Mouse (Mus musculus): Measurements from ENCODE around the gene Rab3gap2.

Rab3gap2 gene

DNA sequence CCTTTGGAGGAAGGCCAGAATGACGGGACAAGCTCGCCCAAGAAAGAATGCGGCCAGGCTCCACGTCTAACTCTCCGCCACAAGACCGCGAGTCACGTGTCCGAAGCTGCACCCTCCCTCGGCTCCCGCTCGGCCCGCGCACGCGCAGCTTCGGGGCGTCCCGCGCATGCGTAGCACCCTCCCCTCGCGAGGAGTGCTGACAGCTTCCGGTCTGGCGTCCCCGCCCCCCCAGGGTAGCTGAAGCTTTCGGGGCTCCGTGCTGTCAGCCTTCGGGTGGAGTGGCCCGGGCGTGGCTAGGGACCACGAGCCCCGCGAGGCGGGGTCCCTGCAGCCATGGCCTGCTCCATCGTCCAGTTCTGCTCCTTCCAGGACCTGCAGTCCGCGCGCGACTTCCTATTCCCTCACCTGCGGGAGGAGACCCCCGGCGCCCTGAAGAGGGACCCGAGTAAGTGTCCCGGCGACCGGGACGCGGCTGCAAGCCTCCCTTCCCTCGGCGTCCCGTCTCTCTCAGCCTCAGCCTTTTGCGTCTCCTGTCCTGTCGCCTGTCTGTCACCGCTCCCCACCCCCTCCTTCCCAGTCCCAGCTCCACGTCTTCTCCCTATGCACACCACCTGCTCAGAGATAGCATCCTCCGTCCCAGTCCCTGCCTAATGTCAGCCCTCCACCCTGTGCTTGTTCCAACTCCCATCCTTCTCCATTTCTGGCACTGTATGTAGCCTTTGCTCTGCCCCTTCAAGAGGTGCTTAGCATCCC is at the start of gene Rab3gap2:
Gene Rab3gap2, plus strand, starts transcription at position 209 of the 753 bp plus-strand sequence.
- DNase-seq (ENCODE audit: low read depth, low spot score), result peak; percentile 92

GRCm38 (mm10) chr1:185173641-185174040 is 30.3 kb upstream of the Rab3gap2 start:
- no peak for DNase-seq (ENCODE audit: low read depth, low spot score)

GRCm38 (mm10) chr1:185177860-185178259 is 26.1 kb upstream of the Rab3gap2 start:
- no peak for DNase-seq (ENCODE audit: low read depth, low spot score)

- DNase-seq (ENCODE audit: low read depth, low spot score), result no peak
Observed at GRCm38 (mm10) chr1:185183591-185184330, 20.2 kb upstream of the Rab3gap2 start.

- DNase-seq (ENCODE audit: low read depth, low spot score), result no peak
Observed at GRCm38 (mm10) chr1:185185556-185185955, 18.4 kb upstream of the Rab3gap2 start.

- no peak for DNase-seq (ENCODE audit: low read depth, low spot score)
Observed at GRCm38 (mm10) chr1:185187135-185187785, 16.7 kb upstream of the Rab3gap2 start.

GRCm38 (mm10) chr1:185189901-185190300 is 14.0 kb upstream of the Rab3gap2 start:
- no peak for DNase-seq (ENCODE audit: low read depth, low spot score)

- no peak for DNase-seq (ENCODE audit: low read depth, low spot score)
Observed at GRCm38 (mm10) chr1:185192087-185192486, 11.8 kb upstream of the Rab3gap2 start.

- DNase-seq (ENCODE audit: low read depth, low spot score), result peak; percentile 32
Observed at GRCm38 (mm10) chr1:185193509-185193908, 10.4 kb upstream of the Rab3gap2 start.

- DNase-seq (ENCODE audit: low read depth, low spot score), result no peak
Observed at GRCm38 (mm10) chr1:185196323-185196722, 7.6 kb upstream of the Rab3gap2 start.

DNA sequence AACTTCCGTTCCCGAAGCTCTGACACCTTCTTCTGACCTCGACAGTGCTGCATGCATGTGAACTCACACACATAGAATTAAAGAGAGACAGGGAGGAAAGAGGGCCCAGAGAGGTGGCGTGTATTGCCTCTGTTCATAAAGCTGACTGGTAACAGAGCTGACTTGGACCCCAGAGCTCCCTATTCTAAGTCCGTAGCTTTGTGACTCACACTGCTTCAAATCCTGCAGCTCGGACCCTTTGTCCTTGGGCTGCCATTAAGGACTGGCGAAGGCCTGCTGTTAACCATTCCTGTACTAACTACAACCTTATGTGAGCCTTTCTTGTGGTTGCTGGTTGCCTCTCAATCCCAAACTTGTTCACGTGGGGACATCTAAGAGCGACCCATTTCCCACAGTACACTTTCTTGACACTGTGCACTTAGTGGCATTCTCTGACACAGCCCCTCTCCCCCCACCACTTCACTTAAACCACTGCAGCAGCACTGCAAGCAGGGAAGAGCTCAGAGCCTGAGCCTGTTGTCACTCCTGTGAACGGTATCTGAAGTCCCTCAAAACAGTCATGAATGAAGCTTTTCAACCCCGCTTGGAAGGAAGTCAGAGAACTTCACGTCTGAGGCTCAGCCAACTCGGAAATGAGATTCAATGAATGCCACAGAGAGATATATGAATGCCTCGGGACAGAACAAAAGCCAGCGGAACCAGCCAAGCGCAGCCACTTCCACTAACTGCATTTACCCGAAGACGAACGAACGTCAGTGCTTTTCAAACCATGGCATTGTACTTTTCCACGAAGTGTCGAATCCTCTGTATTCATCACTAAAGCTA is 3.1 kb upstream of the Rab3gap2 start:
- no peak for DNase-seq (ENCODE audit: low read depth, low spot score)

DNA sequence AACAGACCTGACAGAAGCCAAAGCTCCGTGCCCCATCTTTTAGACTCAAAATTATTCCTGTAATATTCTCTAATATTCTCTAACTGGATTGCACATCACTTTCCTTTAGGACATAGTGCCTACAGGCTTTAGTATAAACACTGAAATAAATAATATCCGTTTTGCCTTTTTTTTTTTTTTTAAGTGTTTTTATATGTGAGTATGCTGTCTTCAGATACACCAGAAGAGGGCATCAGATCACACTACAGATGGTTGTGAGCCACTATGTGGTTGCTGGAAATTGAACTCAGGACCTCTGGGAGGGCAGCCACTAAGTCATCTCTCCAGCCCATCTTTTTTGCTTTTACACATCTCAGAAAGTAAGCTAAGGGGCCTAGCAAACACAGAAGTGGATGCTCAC is 1.9 kb upstream of the Rab3gap2 start:
- DNase-seq (ENCODE audit: low read depth, low spot score), result no peak

- DNase-seq (ENCODE audit: low read depth, low spot score), result no peak
Observed at GRCm38 (mm10) chr1:185203196-185203908, 565 bp upstream of the Rab3gap2 start.

DNA sequence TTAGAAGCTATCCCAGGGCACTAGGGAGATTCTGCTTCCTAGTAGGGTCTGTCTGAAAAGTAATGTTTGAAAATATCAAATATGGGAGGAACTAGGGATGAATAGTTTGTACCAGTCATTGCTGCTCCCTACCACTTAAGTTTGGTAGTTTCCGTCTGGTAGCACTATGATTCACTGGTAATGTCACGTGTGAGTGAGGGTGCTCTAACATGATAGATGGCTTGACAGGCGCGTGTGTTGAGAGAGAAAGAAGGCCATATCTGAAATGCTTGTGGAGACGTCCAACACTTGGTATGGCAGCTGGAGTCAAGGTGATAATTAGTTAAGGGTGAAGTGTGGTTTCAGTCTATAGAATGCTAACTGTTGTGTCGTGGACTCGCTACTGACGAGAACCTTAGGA is 1.2 kb downstream of the Rab3gap2 start:
- DNase-seq (ENCODE audit: low read depth, low spot score), result no peak

DNA sequence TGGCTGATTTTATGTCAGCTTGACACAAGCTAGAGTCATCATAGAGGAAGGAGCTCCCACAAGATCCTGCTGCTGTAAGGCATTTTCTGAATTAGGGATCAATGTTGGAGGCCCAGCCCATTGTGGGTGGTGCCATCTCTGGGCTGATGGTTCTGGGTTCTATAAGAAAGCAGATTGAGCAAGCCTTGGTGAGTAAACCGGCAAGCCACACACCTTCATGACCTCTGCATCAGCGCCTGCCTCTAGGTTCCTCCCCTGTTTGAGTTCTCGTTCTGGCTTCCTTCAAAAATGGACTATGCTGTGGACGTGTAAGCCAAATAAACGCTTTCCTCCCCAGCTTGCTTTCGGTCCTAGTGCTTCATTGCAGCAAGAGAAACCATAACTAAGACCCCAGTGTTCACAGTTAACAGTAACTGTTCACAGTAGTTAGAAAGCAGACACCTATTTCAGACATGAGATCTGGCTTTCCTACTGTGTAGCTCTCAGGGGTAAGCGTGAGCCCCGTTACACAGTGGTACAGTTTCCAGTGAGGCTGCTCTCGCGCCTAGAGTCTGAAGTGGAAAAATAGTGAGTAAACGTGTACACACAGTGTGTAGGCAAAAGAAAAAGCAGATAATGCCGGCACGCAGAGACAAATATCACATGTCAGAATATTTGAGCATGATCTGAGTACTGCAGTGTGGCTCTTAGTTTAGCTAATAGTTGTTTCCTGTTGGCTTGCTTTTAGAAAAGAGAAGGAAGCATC is 4.1 kb downstream of the Rab3gap2 start:
- no peak for DNase-seq (ENCODE audit: low read depth, low spot score)

GRCm38 (mm10) chr1:185208766-185209165 is 4.8 kb downstream of the Rab3gap2 start:
- no peak for DNase-seq (ENCODE audit: low read depth, low spot score)

DNA sequence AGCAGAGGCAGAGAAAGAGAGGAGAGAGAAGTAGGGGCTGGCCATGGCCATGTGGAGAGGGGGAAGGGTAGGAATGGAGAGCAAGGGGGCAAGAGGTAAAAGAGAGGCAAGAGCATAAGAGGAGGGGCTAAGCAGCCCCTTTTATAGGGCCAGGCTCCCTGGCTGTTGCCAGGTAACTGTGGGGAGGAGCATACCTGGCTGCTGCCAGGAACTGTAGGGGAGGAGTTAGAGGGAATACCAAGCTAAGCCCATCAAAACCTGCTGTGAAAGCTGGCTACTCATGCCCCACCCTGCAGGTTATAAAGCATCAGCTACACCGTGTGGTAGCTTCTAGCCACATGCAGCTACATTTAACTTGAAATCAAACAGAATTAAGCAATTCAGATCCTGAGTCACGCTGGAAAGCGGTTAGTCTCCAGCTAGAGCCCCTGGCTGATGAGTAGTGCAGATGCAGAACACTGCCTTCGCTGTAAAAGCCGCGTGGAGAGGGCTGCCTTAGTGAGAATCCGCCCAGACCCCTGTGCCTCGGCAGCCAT is 5.8 kb downstream of the Rab3gap2 start:
- no peak for DNase-seq (ENCODE audit: low read depth, low spot score)

GRCm38 (mm10) chr1:185216360-185216759 is 12.4 kb downstream of the Rab3gap2 start:
- DNase-seq (ENCODE audit: low read depth, low spot score), result no peak

GRCm38 (mm10) chr1:185216762-185217161 is 12.8 kb downstream of the Rab3gap2 start:
- DNase-seq (ENCODE audit: low read depth, low spot score), result no peak

GRCm38 (mm10) chr1:185217966-185218365 is 14.0 kb downstream of the Rab3gap2 start:
- no peak for DNase-seq (ENCODE audit: low read depth, low spot score)

Measured in retina, adult 2 months (tissue).